Mouse (Mus musculus): ENCODE data around the gene Nae1. TPM values are rescaled to one million over a fixed set of nuclear protein-coding genes. Genes with fewer than 3 reads are reported as not detected.

Nae1 gene
- polyA plus RNA-seq, 1 experiment from 2014 or later: 111 TPM

GRCm38 (mm10) chr8:104557226-104557625, 22.8 kb upstream of the Nae1 start:
- no peak for ATAC-seq (ENCODE audit: low FRiP score)
- Histone ChIP-seq H3K27ac (no peak overlapping the region), H3K9me3 (ENCODE audit: control insufficient read depth, low read length) (no peaks in the 10 kb centered on the region), H3K27me3 (ENCODE audit: control insufficient read depth, insufficient read depth, low read length) (no peaks in the 10 kb centered on the region), H3K36me3 (replicated peaks; ENCODE audit: control insufficient read depth, insufficient read depth) (no peaks in the 10 kb centered on the region), H3K4me1 (replicated peaks; ENCODE audit: control insufficient read depth, insufficient read depth, low read length) (no peaks in the 10 kb centered on the region), H3K4me3 (replicated peaks; ENCODE audit: low read length) (no peak overlapping the region), H3K4me2 (replicated peaks) (no peak overlapping the region), H3K9ac (no peak overlapping the region)
- no peak for DNase-seq (ENCODE audit: low spot score)
- WGBS: 83% methylated on average over 7 of the region's 7 CpGs

GRCm38 (mm10) chr8:104555191-104555590, 20.8 kb upstream of the Nae1 start:
- no peaks in the 10 kb centered on the region for H3K9me3 ChIP-seq (ENCODE audit: control insufficient read depth, low read length)
- H3K36me3 ChIP-seq (replicated peaks; ENCODE audit: control insufficient read depth, insufficient read depth): no peaks in the 10 kb centered on the region
- H3K4me1 ChIP-seq (replicated peaks; ENCODE audit: control insufficient read depth, insufficient read depth, low read length): no peaks in the 10 kb centered on the region
- H3K4me3 ChIP-seq (replicated peaks; ENCODE audit: low read length): no peak overlapping the region
- no peak overlapping the region for H3K9ac ChIP-seq
- 86% methylated on average over 4 of the region's 4 CpGs for WGBS
- H3K27me3 ChIP-seq (ENCODE audit: control insufficient read depth, insufficient read depth, low read length): no peaks in the 10 kb centered on the region
- ATAC-seq (ENCODE audit: low FRiP score) (no peak), DNase-seq (ENCODE audit: low spot score) (no peak)
- H3K4me2 ChIP-seq (replicated peaks): no peak overlapping the region
- no peak overlapping the region for H3K27ac ChIP-seq

GRCm38 (mm10) chr8:104543440-104544045, 9.1 kb upstream of the Nae1 start:
- WGBS: 84% methylated on average over 8 of the region's 8 CpGs

GRCm38 (mm10) chr8:104542160-104542559, 7.7 kb upstream of the Nae1 start:
- Histone ChIP-seq H3K4me2 (replicated peaks) (no peak overlapping the region), H3K9ac (no peak overlapping the region), H3K27me3 (ENCODE audit: control insufficient read depth, insufficient read depth, low read length) (peaks cover 50% of the 10 kb centered on the region), H3K9me3 (ENCODE audit: control insufficient read depth, low read length) (no peaks in the 10 kb centered on the region), H3K36me3 (replicated peaks; ENCODE audit: control insufficient read depth, insufficient read depth) (no peaks in the 10 kb centered on the region), H3K4me1 (replicated peaks; ENCODE audit: control insufficient read depth, insufficient read depth, low read length) (peaks cover 14% of the 10 kb centered on the region), H3K4me3 (replicated peaks; ENCODE audit: low read length) (no peak overlapping the region), H3K27ac (no peak overlapping the region)
- ATAC-seq (ENCODE audit: low FRiP score) (no peak), DNase-seq (ENCODE audit: low spot score) (no peak)
- 13% methylated on average over 11 of the region's 11 CpGs for WGBS

More at GRCm38 (mm10) chr8:104543440-104544045, 9.1 kb upstream of the Nae1 start:
- H3K9me3 ChIP-seq (ENCODE audit: control insufficient read depth, low read length): no peaks in the 10 kb centered on the region
- no peak overlapping the region for H3K9ac ChIP-seq
- no peaks in the 10 kb centered on the region for H3K36me3 ChIP-seq (replicated peaks; ENCODE audit: control insufficient read depth, insufficient read depth)
- H3K4me1 ChIP-seq (replicated peaks; ENCODE audit: control insufficient read depth, insufficient read depth, low read length): peaks cover 14% of the 10 kb centered on the region
- no peak for DNase-seq (ENCODE audit: low spot score)
- H3K4me3 ChIP-seq (replicated peaks; ENCODE audit: low read length): no peak overlapping the region
- H3K4me2 ChIP-seq (replicated peaks): no peak overlapping the region
- ATAC-seq (ENCODE audit: low FRiP score): no peak
- H3K27ac ChIP-seq: no peak overlapping the region
- H3K27me3 ChIP-seq (ENCODE audit: control insufficient read depth, insufficient read depth, low read length): peaks cover 50% of the 10 kb centered on the region

- H3K36me3 ChIP-seq (replicated peaks; ENCODE audit: control insufficient read depth, insufficient read depth): no peaks in the 10 kb centered on the region
- no peak for DNase-seq (ENCODE audit: low spot score)
- H3K27ac ChIP-seq: no peak overlapping the region
- ATAC-seq (ENCODE audit: low FRiP score): no peak
- peaks cover 50% of the 10 kb centered on the region for H3K27me3 ChIP-seq (ENCODE audit: control insufficient read depth, insufficient read depth, low read length)
- WGBS: 12% methylated on average over 8 of the region's 8 CpGs
- H3K4me2 ChIP-seq (replicated peaks): peak overlapping the region; percentile 91
- peak overlapping the region; percentile 51 for H3K4me3 ChIP-seq (replicated peaks; ENCODE audit: low read length)
- H3K9ac ChIP-seq: peak overlapping the region; percentile 59
- H3K9me3 ChIP-seq (ENCODE audit: control insufficient read depth, low read length): no peaks in the 10 kb centered on the region
- H3K4me1 ChIP-seq (replicated peaks; ENCODE audit: control insufficient read depth, insufficient read depth, low read length): peaks cover 14% of the 10 kb centered on the region
Measured at GRCm38 (mm10) chr8:104541515-104541880, 7.1 kb upstream of the Nae1 start.

- peak overlapping the region; percentile 59 for H3K9ac ChIP-seq
- H3K4me3 ChIP-seq (replicated peaks; ENCODE audit: low read length): peak overlapping the region; percentile 51
- ATAC-seq (ENCODE audit: low FRiP score) (peak; percentile 52; the same call in 1 of the 2 replicates), DNase-seq (ENCODE audit: low spot score) (no peak)
- peaks cover 14% of the 10 kb centered on the region for H3K4me1 ChIP-seq (replicated peaks; ENCODE audit: control insufficient read depth, insufficient read depth, low read length)
- no peaks in the 10 kb centered on the region for H3K9me3 ChIP-seq (ENCODE audit: control insufficient read depth, low read length)
- H3K27ac ChIP-seq: no peak overlapping the region
- no peaks in the 10 kb centered on the region for H3K36me3 ChIP-seq (replicated peaks; ENCODE audit: control insufficient read depth, insufficient read depth)
- H3K27me3 ChIP-seq (ENCODE audit: control insufficient read depth, insufficient read depth, low read length): peaks cover 50% of the 10 kb centered on the region
- H3K4me2 ChIP-seq (replicated peaks): peak overlapping the region; percentile 91
- under 1% methylated on average over 69 of the region's 76 CpGs for WGBS
Measured at GRCm38 (mm10) chr8:104540710-104541514, 6.5 kb upstream of the Nae1 start.

- H3K4me3 ChIP-seq (replicated peaks; ENCODE audit: low read length): peak overlapping the region; percentile 51
- WGBS: 33% methylated on average over 7 of the region's 7 CpGs
- H3K4me1 ChIP-seq (replicated peaks; ENCODE audit: control insufficient read depth, insufficient read depth, low read length): peaks cover 15% of the 10 kb centered on the region
- peaks cover 50% of the 10 kb centered on the region for H3K27me3 ChIP-seq (ENCODE audit: control insufficient read depth, insufficient read depth, low read length)
- DNase-seq (ENCODE audit: low spot score) (no peak), ATAC-seq (ENCODE audit: low FRiP score) (0 out of 2 replicates have a peak, but pooled peaks have one; percentile 6)
- peak overlapping the region; percentile 91 for H3K4me2 ChIP-seq (replicated peaks)
- H3K9ac ChIP-seq: 0 out of 2 replicates have a peak overlapping the region, but pooled peaks have one; percentile 59
- H3K27ac ChIP-seq: no peak overlapping the region
- no peaks in the 10 kb centered on the region for H3K9me3 ChIP-seq (ENCODE audit: control insufficient read depth, low read length)
- no peaks in the 10 kb centered on the region for H3K36me3 ChIP-seq (replicated peaks; ENCODE audit: control insufficient read depth, insufficient read depth)
Measured at GRCm38 (mm10) chr8:104540238-104540637, 5.8 kb upstream of the Nae1 start.

- H3K4me1 ChIP-seq (replicated peaks; ENCODE audit: control insufficient read depth, insufficient read depth, low read length): peaks cover 20% of the 10 kb centered on the region
- no peak overlapping the region for H3K4me2 ChIP-seq (replicated peaks)
- H3K9me3 ChIP-seq (ENCODE audit: control insufficient read depth, low read length): no peaks in the 10 kb centered on the region
- ATAC-seq (ENCODE audit: low FRiP score) (no peak), DNase-seq (ENCODE audit: low spot score) (no peak)
- 82% methylated on average over 2 of the region's 2 CpGs for WGBS
- no peaks in the 10 kb centered on the region for H3K36me3 ChIP-seq (replicated peaks; ENCODE audit: control insufficient read depth, insufficient read depth)
- H3K9ac ChIP-seq: no peak overlapping the region
- no peak overlapping the region for H3K27ac ChIP-seq
- H3K27me3 ChIP-seq (ENCODE audit: control insufficient read depth, insufficient read depth, low read length): peaks cover 50% of the 10 kb centered on the region
- H3K4me3 ChIP-seq (replicated peaks; ENCODE audit: low read length): no peak overlapping the region
Measured at GRCm38 (mm10) chr8:104539566-104539965, 5.1 kb upstream of the Nae1 start.

- H3K4me2 ChIP-seq (replicated peaks): no peak overlapping the region
- no peak for ATAC-seq (ENCODE audit: low FRiP score)
- H3K27me3 ChIP-seq (ENCODE audit: control insufficient read depth, insufficient read depth, low read length): peaks cover 50% of the 10 kb centered on the region
- H3K36me3 ChIP-seq (replicated peaks; ENCODE audit: control insufficient read depth, insufficient read depth): no peaks in the 10 kb centered on the region
- no peak overlapping the region for H3K9ac ChIP-seq
- no peak for DNase-seq (ENCODE audit: low spot score)
- H3K4me1 ChIP-seq (replicated peaks; ENCODE audit: control insufficient read depth, insufficient read depth, low read length): peaks cover 20% of the 10 kb centered on the region
- 89% methylated on average over 4 of the region's 4 CpGs for WGBS
- no peak overlapping the region for H3K4me3 ChIP-seq (replicated peaks; ENCODE audit: low read length)
- no peaks in the 10 kb centered on the region for H3K9me3 ChIP-seq (ENCODE audit: control insufficient read depth, low read length)
- no peak overlapping the region for H3K27ac ChIP-seq
Measured at GRCm38 (mm10) chr8:104538896-104539295, 4.5 kb upstream of the Nae1 start.

Data from hindbrain, embryonic 14.5 days (tissue).